Mouse (Mus musculus) liver, embryonic 13.5 days (tissue): ENCODE data around the gene Cpeb1. TPM values are rescaled to one million over a fixed set of nuclear protein-coding genes. Genes with fewer than 3 reads are reported as not detected.

ENCODE experiments used
- ATAC-seq: fragments of 200-750 bp; cut with Nextera tagmentation; 2 replicates; pipeline ENCODE4 v1.8.0; 2017; ENCODE audit warnings: low read depth, mild to moderate bottlenecking, moderate number of reproducible peaks, moderate library complexity
- DNase-seq: peaks from one replicate; pipeline ENCODE4 v3.0.0; 2022
- H3K27ac ChIP-seq: fragments of 300-500 bp; sonication (generic); 2 replicates; pipeline ENCODE4 v1.5.1; 2015; ENCODE audit warnings: moderate library complexity, mild to moderate bottlenecking, inconsistent platforms
- H3K27me3 ChIP-seq: fragments of 300-500 bp; sonication (generic); 2 replicates; pipeline ENCODE4 v1.6.1; 2015; ENCODE audit warnings: mild to moderate bottlenecking, inconsistent platforms
- H3K36me3 ChIP-seq: fragments of 300-500 bp; sonication (generic); 2 replicates; pipeline ENCODE4 v1.6.1; 2015; ENCODE audit warnings: mild to moderate bottlenecking, inconsistent platforms
- H3K4me1 ChIP-seq: fragments of 300-500 bp; sonication (generic); replicated peaks from 2 replicates; pipeline ENCODE4 v1.6.1; 2015; ENCODE audit warnings: inconsistent platforms
- H3K4me2 ChIP-seq: fragments of 300-500 bp; sonication (generic); 2 replicates; pipeline ENCODE4 v1.6.1; 2015; ENCODE audit warnings: inconsistent platforms, mild to moderate bottlenecking, moderate library complexity
- H3K4me3 ChIP-seq: fragments of 300-500 bp; sonication (generic); replicated peaks from 2 replicates; pipeline ENCODE4 v1.5.1; 2015; ENCODE audit warnings: mild to moderate bottlenecking, inconsistent platforms
- H3K9ac ChIP-seq: fragments of 300-500 bp; sonication (generic); 2 replicates; pipeline ENCODE4 v1.6.1; 2015; ENCODE audit warnings: mild to moderate bottlenecking, inconsistent platforms
- H3K9me3 ChIP-seq: fragments of 300-500 bp; sonication (generic); replicated peaks from 2 replicates; pipeline ENCODE4 v1.6.1; 2016; ENCODE audit warnings: inconsistent platforms
- WGBS: fragments of 180-500 bp; shearing (Covaris S2); methylation state at CpG from one replicate; pipeline ENCODE4 v1.1.7; 2015; ENCODE audit not compliant: insufficient replicate concordance; 5-methylcytosine and 5-hydroxymethylcytosine counted together
- polyA plus RNA-seq: library from polyadenylated mRNA; unstranded; fragments of >200 nt; fragmentation: Nextera tagmentation; extraction: Ambion mirVana; gene quantifications from 2 replicates; pipeline ENCODE4 v1.2.1, GENCODE M21; 2015

Gene Cpeb1
- polyA plus RNA-seq, 1 experiment from 2014 or later = 0.20 TPM

- no peak for ATAC-seq
- 40% methylated on average over 6 of the region's 6 CpGs for WGBS
Measured at GRCm38 (mm10) chr7:81298206-81298605, 157.1 kb downstream of the Cpeb1 start.

More at GRCm38 (mm10) chr7:81298206-81298605, 157.1 kb downstream of the Cpeb1 start:
- Histone ChIP-seq H3K27me3 (no peaks in the 10 kb centered on the region), H3K36me3 (no peaks in the 10 kb centered on the region), H3K4me1 (no peaks in the 10 kb centered on the region), H3K9me3 (no peaks in the 10 kb centered on the region), H3K9ac (no peak overlapping the region), H3K27ac (no peak overlapping the region), H3K4me3 (no peak overlapping the region), H3K4me2 (no peak overlapping the region)
- DNase-seq = no peak

Other genes starting within 250 kb of the Cpeb1 start
- 1.2 and 1.4 TPM in 2 replicates for gene Pde8a, start 241.9 kb downstream of the Cpeb1 start, polyA plus RNA-seq
- gene Rps17, start 110.2 kb downstream of the Cpeb1 start, polyA plus RNA-seq = 979 and 995 TPM in 2 replicates
- 0.21 and 0.24 TPM in 2 replicates for gene Ap3b2, start 38.5 kb upstream of the Cpeb1 start, polyA plus RNA-seq
- gene BC048679, start 42.8 kb upstream of the Cpeb1 start, polyA plus RNA-seq = not detected in 2 replicates
- 0.06 and 0.15 TPM in 2 replicates for gene Fsd2, start 111.5 kb upstream of the Cpeb1 start, polyA plus RNA-seq
- gene Whamm, start 115.8 kb upstream of the Cpeb1 start, polyA plus RNA-seq = 4.0 and 4.5 TPM in 2 replicates